ENCODE assay signal across 8 mouse cellular contexts in genomic region chr16:21271773-21272247, GRCm38 (mm10).
DNase-seq lines count a peak whose midpoint lies in the region; ATAC-seq lines count a peak whose summit lies in the region.

No protein-coding gene starts in this region.

- DNase-seq in lung, adult 18-20 months = no peak
- DNase-seq in forebrain, embryonic 10.5 days (ENCODE audit: extremely low spot score, low spot score) = no peak
- no peak for DNase-seq in ovary, postnatal 36 days (ENCODE audit: low spot score)
- DNase-seq in adrenal gland, adult 2 months = no peak
- DNase-seq in gastrocnemius, postnatal 10 days = no peak

- 27% methylated on average over 6 of the region's 6 CpGs for WGBS in lung, embryonic 15.5 days
- 60% methylated on average over 6 of the region's 6 CpGs for WGBS in forebrain, embryonic 10.5 days
- WGBS in hindbrain, embryonic 13.5 days = 47% methylated on average over 6 of the region's 6 CpGs
- 41% methylated on average over 6 of the region's 6 CpGs for WGBS in midbrain, embryonic 13.5 days

- H3K27me3 ChIP-seq in lung, embryonic 15.5 days = no peaks in the 10 kb centered on the region
- peaks cover 15% of the 10 kb centered on the region for H3K27me3 ChIP-seq in forebrain, embryonic 10.5 days (ENCODE audit: poor library complexity, severe bottlenecking)
- H3K27me3 ChIP-seq in hindbrain, embryonic 13.5 days = 0 out of 2 replicates have a peak, but pooled peaks cover 3% of the 10 kb centered on the region
- no peaks in the 10 kb centered on the region for H3K27me3 ChIP-seq in midbrain, embryonic 13.5 days

- no peaks in the 10 kb centered on the region for H3K36me3 ChIP-seq in lung, embryonic 15.5 days
- no peaks in the 10 kb centered on the region for H3K36me3 ChIP-seq in forebrain, embryonic 10.5 days (replicated peaks)
- H3K36me3 ChIP-seq in hindbrain, embryonic 13.5 days = no peaks in the 10 kb centered on the region
- no peaks in the 10 kb centered on the region for H3K36me3 ChIP-seq in midbrain, embryonic 13.5 days

- H3K4me1 ChIP-seq in lung, embryonic 15.5 days = peaks cover 41% of the 10 kb centered on the region
- H3K4me1 ChIP-seq in forebrain, embryonic 10.5 days = peaks cover 63% of the 10 kb centered on the region
- peaks cover 39% of the 10 kb centered on the region for H3K4me1 ChIP-seq in hindbrain, embryonic 13.5 days (replicated peaks)
- peaks cover 43% of the 10 kb centered on the region for H3K4me1 ChIP-seq in midbrain, embryonic 13.5 days (replicated peaks)

- no peak overlapping the region for H3K27ac ChIP-seq in lung, embryonic 15.5 days
- peak overlapping the region; percentile 53 for H3K27ac ChIP-seq in forebrain, embryonic 10.5 days
- no peak overlapping the region for H3K27ac ChIP-seq in hindbrain, embryonic 13.5 days
- H3K27ac ChIP-seq in midbrain, embryonic 13.5 days = 0 out of 2 replicates have a peak overlapping the region, but pooled peaks have one; percentile 5

- ATAC-seq in lung, embryonic 15.5 days (ENCODE audit: borderline replicate concordance, extremely low read depth, low FRiP score, low TSS enrichment) = peak; percentile 64
- 0 out of 2 replicates have a peak, but pooled peaks have one; percentile 19 for ATAC-seq in hindbrain, embryonic 13.5 days (ENCODE audit: low FRiP score)
- peak; percentile 46 for ATAC-seq in midbrain, embryonic 13.5 days

- no peak overlapping the region for H3K9ac ChIP-seq in lung, embryonic 15.5 days
- H3K9ac ChIP-seq in hindbrain, embryonic 13.5 days = no peak overlapping the region
- H3K9ac ChIP-seq in midbrain, embryonic 13.5 days (replicated peaks) = no peak overlapping the region

- H3K4me2 ChIP-seq in lung, embryonic 15.5 days = no peak overlapping the region
- H3K4me2 ChIP-seq in hindbrain, embryonic 13.5 days = no peak overlapping the region
- H3K4me2 ChIP-seq in midbrain, embryonic 13.5 days (replicated peaks) = no peak overlapping the region

- no peak overlapping the region for H3K4me3 ChIP-seq in lung, embryonic 15.5 days
- H3K4me3 ChIP-seq in forebrain, embryonic 10.5 days = no peak overlapping the region
- H3K4me3 ChIP-seq in hindbrain, embryonic 13.5 days = no peak overlapping the region
- H3K4me3 ChIP-seq in midbrain, embryonic 13.5 days (replicated peaks) = no peak overlapping the region

- H3K9me3 ChIP-seq in lung, embryonic 15.5 days = no peaks in the 10 kb centered on the region
- H3K9me3 ChIP-seq in forebrain, embryonic 10.5 days = peaks cover 9% of the 10 kb centered on the region; the same call in 1 of the 2 replicates
- no peaks in the 10 kb centered on the region for H3K9me3 ChIP-seq in hindbrain, embryonic 13.5 days
- H3K9me3 ChIP-seq in midbrain, embryonic 13.5 days = 0 out of 2 replicates have a peak, but pooled peaks cover 3% of the 10 kb centered on the region

Comparison
In these comparisons a context has a peak if more than half of its experiments do, and no peak if none do; other contexts are left out.
1. H3K27ac ChIP-seq: peak in forebrain, embryonic 10.5 days (single experiment) and midbrain, embryonic 13.5 days (single experiment); none in lung, embryonic 15.5 days (single experiment) and hindbrain, embryonic 13.5 days (single experiment).
2. Peak in every context shown above with its lines, with median percentiles within 50 percentile points of each other: ATAC-seq.